Mouse (Mus musculus): ENCODE data around the gene Slc6a21. TPM values are rescaled to one million over a fixed set of nuclear protein-coding genes. Genes with fewer than 3 reads are reported as not detected.

Slc6a21 gene
- polyA plus RNA-seq, 1 experiment: not detected

- no peaks in the 10 kb centered on the region for H3K79me2 ChIP-seq (ENCODE audit: control insufficient read depth, insufficient read depth)
- no peak overlapping the region for H3ac ChIP-seq (ENCODE audit: control insufficient read depth, insufficient read length)
- no peaks in the 10 kb centered on the region for H3K27me3 ChIP-seq (ENCODE audit: control insufficient read depth, insufficient read depth, insufficient read length)
- H3K36me3 ChIP-seq (ENCODE audit: control insufficient read depth, insufficient read depth): peaks cover 6% of the 10 kb centered on the region
- H3K4me3 ChIP-seq: no peak overlapping the region
- TF ChIP-seq MYOD1 (IDR thresholded peaks at IDR 0.05; ENCODE audit: control insufficient read depth in 1 of 3, insufficient read length in 2 of 3, low read depth in 2 of 3): no peak
- no peak overlapping the region for H3K4me2 ChIP-seq (ENCODE audit: low read depth)
Observed at GRCm38 (mm10) chr7:45234922-45235571, 42.3 kb upstream of the Slc6a21 start.

GRCm38 (mm10) chr7:45235656-45236180, 41.6 kb upstream of the Slc6a21 start:
- no peak overlapping the region for H3K4me3 ChIP-seq
- H3ac ChIP-seq (ENCODE audit: control insufficient read depth, insufficient read length): no peak overlapping the region
- no peaks in the 10 kb centered on the region for H3K79me2 ChIP-seq (ENCODE audit: control insufficient read depth, insufficient read depth)
- no peak overlapping the region for H3K4me2 ChIP-seq (ENCODE audit: low read depth)
- TF ChIP-seq USF1 (IDR thresholded peaks at IDR 0.05; ENCODE audit: low read depth): no peak
- no peak for TF ChIP-seq MYOD1 (IDR thresholded peaks at IDR 0.05; ENCODE audit: control insufficient read depth in 1 of 3, insufficient read length in 2 of 3, low read depth in 2 of 3)
- TF ChIP-seq MYOG (IDR thresholded peaks at IDR 0.05; ENCODE audit: control insufficient read depth in 1 of 3, insufficient read depth in 1 of 3, insufficient read length in 2 of 3, low read depth in 2 of 3): no peak
- TF ChIP-seq TCF3 (IDR thresholded peaks at IDR 0.05; ENCODE audit: insufficient read length, low read depth): no peak
- no peak for TF ChIP-seq CEBPB (IDR thresholded peaks at IDR 0.05; ENCODE audit: insufficient read depth, poor library complexity, severe bottlenecking)
- no peak for TF ChIP-seq SRF (IDR thresholded peaks at IDR 0.05; ENCODE audit: control insufficient read depth, insufficient read length, low read depth)
- peaks cover 3% of the 10 kb centered on the region for H3K27me3 ChIP-seq (ENCODE audit: control insufficient read depth, insufficient read depth, insufficient read length)
- H3K36me3 ChIP-seq (ENCODE audit: control insufficient read depth, insufficient read depth): peaks cover 6% of the 10 kb centered on the region

- H3ac ChIP-seq (ENCODE audit: control insufficient read depth, insufficient read length): no peak overlapping the region
- H3K27me3 ChIP-seq (ENCODE audit: control insufficient read depth, insufficient read depth, insufficient read length): peaks cover 9% of the 10 kb centered on the region
- H3K36me3 ChIP-seq (ENCODE audit: control insufficient read depth, insufficient read depth): no peaks in the 10 kb centered on the region
- no peak overlapping the region for H3K4me2 ChIP-seq (ENCODE audit: low read depth)
- TF ChIP-seq TCF12 (IDR thresholded peaks at IDR 0.05; ENCODE audit: insufficient read depth, poor library complexity, severe bottlenecking) (no peak), MYOG (IDR thresholded peaks at IDR 0.05; ENCODE audit: control insufficient read depth in 1 of 3, insufficient read depth in 1 of 3, insufficient read length in 2 of 3, low read depth in 2 of 3) (no peak), USF1 (IDR thresholded peaks at IDR 0.05; ENCODE audit: low read depth) (no peak), POLR2AphosphoS2 (IDR thresholded peaks at IDR 0.05; ENCODE audit: insufficient read length, low read depth) (no peak), MYOD1 (IDR thresholded peaks at IDR 0.05; ENCODE audit: control insufficient read depth in 1 of 3, insufficient read length in 2 of 3, low read depth in 2 of 3) (no peak), MAX (IDR thresholded peaks at IDR 0.05; ENCODE audit: low read depth) (no peak), CEBPB (IDR thresholded peaks at IDR 0.05; ENCODE audit: insufficient read depth, poor library complexity, severe bottlenecking) (no peak), SRF (IDR thresholded peaks at IDR 0.05; ENCODE audit: control insufficient read depth, insufficient read length, low read depth) (no peak)
- H3K4me3 ChIP-seq: no peak overlapping the region
- no peaks in the 10 kb centered on the region for H3K79me2 ChIP-seq (ENCODE audit: control insufficient read depth, insufficient read depth)
Observed at GRCm38 (mm10) chr7:45237747-45238699, 39.3 kb upstream of the Slc6a21 start.

GRCm38 (mm10) chr7:45238723-45239496, 38.4 kb upstream of the Slc6a21 start, which contains the start of gene Cd37:
Gene Cd37 (minus strand): TSS chr7:45239115.
- peaks cover 9% of the 10 kb centered on the region for H3K27me3 ChIP-seq (ENCODE audit: control insufficient read depth, insufficient read depth, insufficient read length)
- H3K4me2 ChIP-seq (ENCODE audit: low read depth): no peak within 1 kb of the TSS
- H3ac ChIP-seq (ENCODE audit: control insufficient read depth, insufficient read length): no peak within 1 kb of the TSS
- no peaks in the 10 kb centered on the region for H3K36me3 ChIP-seq (ENCODE audit: control insufficient read depth, insufficient read depth)
- H3K79me2 ChIP-seq (ENCODE audit: control insufficient read depth, insufficient read depth): no peaks in the 10 kb centered on the region
- H3K4me3 ChIP-seq: no peak within 1 kb of the TSS
- no peak for TF ChIP-seq USF1 (IDR thresholded peaks at IDR 0.05; ENCODE audit: low read depth)

- no peak overlapping the region for H3K4me2 ChIP-seq (ENCODE audit: low read depth)
- H3K4me3 ChIP-seq: no peak overlapping the region
- H3K79me2 ChIP-seq (ENCODE audit: control insufficient read depth, insufficient read depth): no peaks in the 10 kb centered on the region
- no peak for TF ChIP-seq POLR2AphosphoS2 (IDR thresholded peaks at IDR 0.05; ENCODE audit: insufficient read length, low read depth)
- no peak for TF ChIP-seq MYOG (IDR thresholded peaks at IDR 0.05; ENCODE audit: control insufficient read depth in 1 of 3, insufficient read depth in 1 of 3, insufficient read length in 2 of 3, low read depth in 2 of 3)
- TF ChIP-seq TCF12 (IDR thresholded peaks at IDR 0.05; ENCODE audit: insufficient read depth, poor library complexity, severe bottlenecking): no peak
- no peak for TF ChIP-seq CEBPB (IDR thresholded peaks at IDR 0.05; ENCODE audit: insufficient read depth, poor library complexity, severe bottlenecking)
- TF ChIP-seq TCF3 (IDR thresholded peaks at IDR 0.05; ENCODE audit: insufficient read length, low read depth): no peak
- no peak for TF ChIP-seq REST (IDR thresholded peaks at IDR 0.05; ENCODE audit: insufficient read depth, insufficient read length)
- no peak for TF ChIP-seq SRF (IDR thresholded peaks at IDR 0.05; ENCODE audit: control insufficient read depth, insufficient read length, low read depth)
- no peak for TF ChIP-seq MYOD1 (IDR thresholded peaks at IDR 0.05; ENCODE audit: control insufficient read depth in 1 of 3, insufficient read length in 2 of 3, low read depth in 2 of 3)
- no peak for TF ChIP-seq MAX (IDR thresholded peaks at IDR 0.05; ENCODE audit: low read depth)
- no peak for TF ChIP-seq USF1 (IDR thresholded peaks at IDR 0.05; ENCODE audit: low read depth)
- TF ChIP-seq POLR2A (IDR thresholded peaks at IDR 0.05; ENCODE audit: insufficient read length, low read depth): no peak
- TF ChIP-seq E2F4 (IDR thresholded peaks at IDR 0.05; ENCODE audit: insufficient read depth): no peak
- H3K36me3 ChIP-seq (ENCODE audit: control insufficient read depth, insufficient read depth): no peaks in the 10 kb centered on the region
- H3K27me3 ChIP-seq (ENCODE audit: control insufficient read depth, insufficient read depth, insufficient read length): peaks cover 9% of the 10 kb centered on the region
- no peak overlapping the region for H3ac ChIP-seq (ENCODE audit: control insufficient read depth, insufficient read length)
Observed at GRCm38 (mm10) chr7:45240109-45240508, 37.2 kb upstream of the Slc6a21 start.
